Mouse (Mus musculus): Measurements from ENCODE around the gene Ehd3. TPM values are rescaled to one million over a fixed set of nuclear protein-coding genes. Genes with fewer than 3 reads are reported as not detected.

Ehd3 gene
- polyA plus RNA-seq, 1 experiment from 2014 or later: 4.4 TPM

Other genes with a start within 250 kb of the Ehd3 start
- gene Galnt14, start 93.7 kb upstream of the Ehd3 start, polyA plus RNA-seq (2014; fragmentation: Nextera tagmentation; extraction: Ambion mirVana): 1.5 and 2.1 TPM in 2 replicates
- gene Xdh, start 146.1 kb downstream of the Ehd3 start, polyA plus RNA-seq (2014; fragmentation: Nextera tagmentation; extraction: Ambion mirVana): 0.08 and 0.39 TPM in 2 replicates
- gene Srd5a2, start 243.8 kb downstream of the Ehd3 start, polyA plus RNA-seq (2014; fragmentation: Nextera tagmentation; extraction: Ambion mirVana): not detected in 2 replicates

Measured in heart, embryonic 11.5 days (tissue).